Mouse (Mus musculus) heart, embryonic 12.5 days (tissue): ENCODE results near the gene Ablim1. TPM values are rescaled to one million over a fixed set of nuclear protein-coding genes. Genes with fewer than 3 reads are reported as not detected.

Experiments
- polyA plus RNA-seq: library from polyadenylated mRNA; unstranded; fragments of >200 nt; fragmentation: Nextera tagmentation; extraction: Ambion mirVana; gene quantifications from 2 replicates; pipeline ENCODE4 v1.2.1, GENCODE M21; 2016

Ablim1 gene
- polyA plus RNA-seq, 1 experiment from 2014 or later = 53.5 TPM

Other genes with a start within 250 kb of the Ablim1 start
- 15.4 TPM in 2 replicates for gene Fam160b1, start 45.8 kb upstream of the Ablim1 start, polyA plus RNA-seq
- gene Trub1, start 138.0 kb upstream of the Ablim1 start, polyA plus RNA-seq = 11.2 and 12.4 TPM in 2 replicates